Mouse (Mus musculus) C2C12 (cell line): ENCODE measurements at regions not wholly inside any gene's neighbourhood (a gene's known extent, or its start where the extent isn't known, plus 50 kb on each side); places are given as distances from the start of the nearest gene placed in this dataset.

Experiments used
- H3K27me3 ChIP-seq: one replicate; pipeline ENCODE4 v1.6.1; 2011; ENCODE audit not compliant: control insufficient read depth, insufficient read depth, insufficient read length
- H3K36me3 ChIP-seq: one replicate; pipeline ENCODE4 v1.6.1; 2011; ENCODE audit not compliant: control insufficient read depth, insufficient read depth
- H3K4me3 ChIP-seq: one replicate; pipeline ENCODE4 v1.5.1; 2011; ENCODE audit warnings: mild to moderate bottlenecking, control low read depth; ENCODE audit not compliant: poor library complexity, insufficient read depth, severe bottlenecking
- H3K79me2 ChIP-seq: one replicate; pipeline ENCODE4 v1.6.1; 2011; ENCODE audit not compliant: control insufficient read depth, insufficient read depth
- H3K79me3 ChIP-seq: one replicate; pipeline ENCODE4 v1.6.1; 2011; ENCODE audit warnings: low read depth, control low read depth
- H3ac ChIP-seq: one replicate; pipeline ENCODE3; 2011; ENCODE audit warnings: low read depth; ENCODE audit not compliant: control insufficient read depth, insufficient read length
- CEBPB ChIP-seq: IDR thresholded peaks from one replicate; pipeline ENCODE4 v1.6.1; 2011; ENCODE audit warnings: low read depth, mild to moderate bottlenecking, control low read depth, moderate library complexity
- CTCF ChIP-seq: IDR thresholded peaks from one replicate; pipeline ENCODE4 v1.5.1; 2011; ENCODE audit not compliant: control insufficient read depth, insufficient read depth, insufficient read length
- FOSL1 ChIP-seq: IDR thresholded peaks from one replicate; pipeline ENCODE4 v1.8.0; 2011; ENCODE audit warnings: mild to moderate bottlenecking, low read length; ENCODE audit not compliant: poor library complexity, insufficient read depth, severe bottlenecking
- MAX ChIP-seq: IDR thresholded peaks from one replicate; pipeline ENCODE4 v1.6.1; 2011; ENCODE audit warnings: mild to moderate bottlenecking, control low read depth
- MYOD1 ChIP-seq: IDR thresholded peaks from one replicate; pipeline ENCODE4 v1.6.1; 2011; ENCODE audit warnings: low read depth; ENCODE audit not compliant: control insufficient read depth, insufficient read length
- MYOG ChIP-seq: IDR thresholded peaks from one replicate; pipeline ENCODE4 v1.6.1; 2011; ENCODE audit not compliant: control insufficient read depth, insufficient read length; ENCODE audit errors: extremely low read depth
- USF1 ChIP-seq: IDR thresholded peaks from one replicate; pipeline ENCODE4 v1.6.1; 2011; ENCODE audit warnings: low read depth, mild to moderate bottlenecking, control low read depth, moderate library complexity

GRCm38 (mm10) chr10:29786220-29786810 is 250.6 kb upstream of the Rspo3 start:
- Histone ChIP-seq H3K79me3 (no peaks in the 10 kb centered on the region), H3K4me3 (no peak overlapping the region), H3K36me3 (no peaks in the 10 kb centered on the region), H3ac (no peak overlapping the region), H3K27me3 (no peaks in the 10 kb centered on the region), H3K79me2 (no peaks in the 10 kb centered on the region)
- TF ChIP-seq MAX (no peak), CEBPB (no peak), MYOG (no peak), FOSL1 (no peak), USF1 (no peak), CTCF (no peak)

- Histone ChIP-seq H3K4me3 (no peak overlapping the region), H3K79me2 (no peaks in the 10 kb centered on the region), H3ac (no peak overlapping the region), H3K36me3 (no peaks in the 10 kb centered on the region), H3K27me3 (no peaks in the 10 kb centered on the region), H3K79me3 (no peaks in the 10 kb centered on the region)
- TF ChIP-seq MYOD1 (no peak), USF1 (no peak), MAX (no peak), CEBPB (no peak), CTCF (no peak), FOSL1 (no peak), MYOG (no peak)
These were observed 201.0 kb upstream of the Rspo3 start for GRCm38 (mm10) chr10:29736677-29737076.

GRCm38 (mm10) chr10:29725319-29725718 is 189.7 kb upstream of the Rspo3 start:
- Histone ChIP-seq H3K36me3 (no peaks in the 10 kb centered on the region), H3ac (no peak overlapping the region), H3K79me3 (no peaks in the 10 kb centered on the region), H3K4me3 (no peak overlapping the region), H3K27me3 (no peaks in the 10 kb centered on the region), H3K79me2 (no peaks in the 10 kb centered on the region)
- TF ChIP-seq USF1 (no peak), FOSL1 (no peak), CTCF (no peak), MYOD1 (no peak), MAX (no peak), CEBPB (no peak), MYOG (no peak)

- Histone ChIP-seq H3K4me3 (no peak overlapping the region), H3K79me2 (no peaks in the 10 kb centered on the region)
- no peak for TF ChIP-seq CTCF
- no peak for TF ChIP-seq MYOG
- no peak for TF ChIP-seq MYOD1
- no peak for TF ChIP-seq FOSL1
- no peak for TF ChIP-seq CEBPB
- no peak for TF ChIP-seq USF1
- TF ChIP-seq MAX: no peak
These were observed 175.3 kb upstream of the Rspo3 start for GRCm38 (mm10) chr10:29710967-29711366.

GRCm38 (mm10) chr10:29708653-29709052 is 173.0 kb upstream of the Rspo3 start:
- no peaks in the 10 kb centered on the region for H3K79me2 ChIP-seq
- TF ChIP-seq FOSL1 (no peak), CEBPB (no peak), MYOD1 (no peak), MYOG (no peak), CTCF (no peak), USF1 (no peak), MAX (no peak)
- no peak overlapping the region for H3K4me3 ChIP-seq
- no peaks in the 10 kb centered on the region for H3K79me3 ChIP-seq
- H3K27me3 ChIP-seq: no peaks in the 10 kb centered on the region
- no peak overlapping the region for H3ac ChIP-seq
- no peaks in the 10 kb centered on the region for H3K36me3 ChIP-seq

More at GRCm38 (mm10) chr10:29710967-29711366, 175.3 kb upstream of the Rspo3 start:
- Histone ChIP-seq H3ac (no peak overlapping the region), H3K27me3 (no peaks in the 10 kb centered on the region), H3K36me3 (no peaks in the 10 kb centered on the region), H3K79me3 (no peaks in the 10 kb centered on the region)
